Mouse (Mus musculus) kidney, postnatal 0 days (tissue): ENCODE measurements around the gene Adamtsl5. TPM values are rescaled to one million over a fixed set of nuclear protein-coding genes. Genes with fewer than 3 reads are reported as not detected.

Source experiments
- ATAC-seq: fragments of 200-750 bp; cut with Nextera tagmentation; replicated peaks from 2 replicates; pipeline ENCODE4 v1.8.0; 2017; ENCODE audit warnings: low read depth, moderate number of reproducible peaks, moderate TSS enrichment, moderate library complexity; ENCODE audit not compliant: low FRiP score
- DNase-seq: peaks from one replicate; pipeline ENCODE4 v3.0.0-alpha.2; 2016; ENCODE audit warnings: low spot score
- H3K27ac ChIP-seq: fragments of 300-500 bp; sonication (generic); 2 replicates; pipeline ENCODE4 v1.5.1; 2014; ENCODE audit warnings: mild to moderate bottlenecking
- H3K27me3 ChIP-seq: fragments of 300-500 bp; sonication (generic); 2 replicates; pipeline ENCODE4 v1.6.1; 2014; ENCODE audit warnings: low read length, mixed read lengths; ENCODE audit not compliant: insufficient read depth
- H3K36me3 ChIP-seq: fragments of 300-500 bp; sonication (generic); 2 replicates; pipeline ENCODE4 v1.6.1; 2014; ENCODE audit warnings: low read length, mixed read lengths; ENCODE audit not compliant: insufficient read depth
- H3K4me1 ChIP-seq: fragments of 300-500 bp; sonication (generic); replicated peaks from 2 replicates; pipeline ENCODE4 v1.6.1; 2014; ENCODE audit warnings: antibody characterized with exemption, low read length, mixed read lengths; ENCODE audit not compliant: insufficient read depth
- H3K4me2 ChIP-seq: fragments of 300-500 bp; sonication (generic); 2 replicates; pipeline ENCODE4 v1.6.1; 2014; ENCODE audit warnings: mild to moderate bottlenecking, low read length, moderate library complexity, mixed read lengths
- H3K4me3 ChIP-seq: fragments of 300-500 bp; sonication (generic); replicated peaks from 2 replicates; pipeline ENCODE4 v1.5.1; 2014; ENCODE audit warnings: low read depth, low read length
- H3K9ac ChIP-seq: fragments of 300-500 bp; sonication (generic); 2 replicates; pipeline ENCODE4 v1.6.1; 2014; ENCODE audit warnings: low read depth, low read length
- H3K9me3 ChIP-seq: fragments of 300-500 bp; sonication (generic); replicated peaks from 2 replicates; pipeline ENCODE4 v1.6.1; 2016; ENCODE audit warnings: low read length, inconsistent platforms, mixed read lengths
- CTCF ChIP-seq: IDR thresholded peaks from 2 replicates; pipeline ENCODE4 v1.5.1; 2016; ENCODE audit warnings: antibody characterized with exemption, low read depth, mild to moderate bottlenecking, moderate library complexity
- WGBS: fragments of 180-500 bp; shearing (Covaris S2); extraction: QIAGEN DNeasy Blood & Tissue Kit; methylation state at CpG from one replicate; pipeline ENCODE4 v1.1.7; 2014; 5-methylcytosine and 5-hydroxymethylcytosine counted together
- polyA plus RNA-seq: library from polyadenylated mRNA; unstranded; fragments of >200 nt; fragmentation: Nextera tagmentation; extraction: Ambion mirVana; gene quantifications from 2 replicates; pipeline ENCODE4 v1.2.1, GENCODE M21; 2015

The Adamtsl5 gene
- polyA plus RNA-seq, 1 experiment from 2014 or later, result 3.0 TPM

DNA sequence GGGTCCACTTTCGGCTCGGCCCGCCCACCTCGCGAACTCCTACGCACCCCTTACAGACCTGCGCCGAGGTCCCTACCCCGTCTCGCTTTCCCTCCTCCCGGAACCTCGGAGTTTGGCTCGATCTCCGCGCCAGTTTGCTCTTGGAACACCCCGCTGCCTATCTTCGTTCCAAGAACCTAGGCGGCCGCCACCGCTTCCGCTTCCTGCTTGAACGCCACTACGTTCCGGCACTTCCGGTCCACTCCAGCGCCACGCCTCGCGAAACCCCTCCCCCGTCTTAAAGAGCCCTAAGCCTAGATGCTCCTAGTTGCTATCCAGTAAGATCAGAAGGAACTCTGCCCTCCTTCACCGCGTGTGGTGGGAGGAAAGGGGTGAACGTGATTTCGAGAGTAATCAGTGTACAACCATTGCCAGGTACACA, 27.9 kb downstream of the Adamtsl5 start, which contains the start of gene 2310011J03Rik:
Gene 2310011J03Rik (minus strand): TSS at position 198 of the 421 bp plus-strand sequence.
- DNase-seq, result peak; percentile 98
- Histone ChIP-seq H3K4me1 (peaks cover 20% of the 10 kb centered on the region), H3K9ac (peak within 1 kb of the TSS; percentile 79), H3K36me3 (peaks cover 3% of the 10 kb centered on the region; the same call in 1 of the 2 replicates), H3K27me3 (peaks cover 14% of the 10 kb centered on the region; the same call in 1 of the 2 replicates), H3K9me3 (no peaks in the 10 kb centered on the region), H3K27ac (peak within 1 kb of the TSS; percentile 76), H3K4me2 (peak within 1 kb of the TSS; percentile 68), H3K4me3 (peak within 1 kb of the TSS; percentile 73)
- TF ChIP-seq CTCF, result no peak
- ATAC-seq, result peak; percentile 23
- WGBS, result under 1% methylated on average over 34 of the region's 34 CpGs

- no peak overlapping the region for H3K27ac ChIP-seq
- no peak overlapping the region for H3K4me2 ChIP-seq
- WGBS, result 34% methylated on average over 9 of the region's 10 CpGs
- ATAC-seq, result no peak
- H3K4me3 ChIP-seq, result no peak overlapping the region
- DNase-seq, result no peak
- H3K36me3 ChIP-seq, result peaks cover 3% of the 10 kb centered on the region; the same call in 1 of the 2 replicates
- H3K27me3 ChIP-seq, result peaks cover 26% of the 10 kb centered on the region; the same call in 1 of the 2 replicates
- no peaks in the 10 kb centered on the region for H3K9me3 ChIP-seq
- peaks cover 7% of the 10 kb centered on the region for H3K4me1 ChIP-seq
- no peak overlapping the region for H3K9ac ChIP-seq
- TF ChIP-seq CTCF, result no peak
These were observed 31.2 kb downstream of the Adamtsl5 start for GRCm38 (mm10) chr10:80317011-80317410.

DNA sequence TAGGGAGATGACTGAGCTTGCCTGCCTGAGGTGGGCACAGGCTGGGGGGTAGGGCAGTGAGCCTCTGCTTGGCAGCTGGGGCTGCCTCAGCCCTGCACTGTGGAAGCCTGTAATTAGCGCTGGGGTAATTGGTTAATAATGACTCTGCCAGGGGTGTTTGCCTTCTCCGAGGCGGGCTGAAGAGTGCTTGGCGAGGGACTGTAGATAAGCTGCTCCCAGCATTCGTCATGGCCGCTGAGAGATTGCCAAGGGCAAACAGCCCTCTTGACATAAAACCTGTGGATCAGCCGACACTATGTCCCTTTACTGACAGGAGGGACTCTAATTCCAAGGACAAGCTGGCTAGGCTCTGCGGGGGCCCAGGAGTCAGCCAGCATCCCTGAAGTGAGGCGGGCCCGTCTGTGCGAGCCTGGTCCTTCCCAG, 31.8 kb downstream of the Adamtsl5 start:
- peaks cover 7% of the 10 kb centered on the region for H3K4me1 ChIP-seq
- no peak overlapping the region for H3K4me3 ChIP-seq
- no peak overlapping the region for H3K4me2 ChIP-seq
- H3K9me3 ChIP-seq, result no peaks in the 10 kb centered on the region
- no peak overlapping the region for H3K27ac ChIP-seq
- ATAC-seq, result no peak
- H3K36me3 ChIP-seq, result peaks cover 3% of the 10 kb centered on the region; the same call in 1 of the 2 replicates
- no peak overlapping the region for H3K9ac ChIP-seq
- TF ChIP-seq CTCF, result no peak
- peaks cover 29% of the 10 kb centered on the region; the same call in 1 of the 2 replicates for H3K27me3 ChIP-seq
- WGBS, result 21% methylated on average over 11 of the region's 11 CpGs
- DNase-seq, result no peak

DNA sequence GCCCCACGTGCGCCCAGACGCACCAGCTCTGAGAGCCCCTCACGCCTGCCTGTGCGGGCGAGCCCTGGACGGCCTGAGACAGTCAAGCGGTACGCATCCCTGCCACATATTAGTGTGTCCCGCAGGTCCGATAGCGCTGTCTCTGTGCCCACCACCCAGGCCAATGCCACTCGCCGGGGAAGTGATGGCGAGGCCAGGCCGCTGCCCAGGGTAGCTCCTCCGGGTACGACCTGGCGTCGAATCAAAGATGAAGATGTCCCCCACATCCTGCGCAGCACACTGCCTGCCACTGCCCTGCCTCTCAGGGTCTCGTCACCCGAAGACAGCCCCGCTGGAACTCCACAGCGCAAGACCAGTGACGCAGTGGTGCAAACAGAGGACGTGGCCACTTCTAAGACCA, 32.9 kb downstream of the Adamtsl5 start:
- 43% methylated on average over 27 of the region's 27 CpGs for WGBS
- TF ChIP-seq CTCF, result no peak
- Histone ChIP-seq H3K4me2 (no peak overlapping the region), H3K9me3 (no peaks in the 10 kb centered on the region), H3K27ac (no peak overlapping the region), H3K4me1 (peaks cover 7% of the 10 kb centered on the region), H3K36me3 (peaks cover 3% of the 10 kb centered on the region; the same call in 1 of the 2 replicates), H3K9ac (no peak overlapping the region), H3K4me3 (no peak overlapping the region), H3K27me3 (peaks cover 30% of the 10 kb centered on the region; the same call in 1 of the 2 replicates)
- DNase-seq, result no peak
- no peak for ATAC-seq

GRCm38 (mm10) chr10:80314494-80315001, 33.7 kb downstream of the Adamtsl5 start:
- peaks cover 30% of the 10 kb centered on the region; the same call in 1 of the 2 replicates for H3K27me3 ChIP-seq

DNA sequence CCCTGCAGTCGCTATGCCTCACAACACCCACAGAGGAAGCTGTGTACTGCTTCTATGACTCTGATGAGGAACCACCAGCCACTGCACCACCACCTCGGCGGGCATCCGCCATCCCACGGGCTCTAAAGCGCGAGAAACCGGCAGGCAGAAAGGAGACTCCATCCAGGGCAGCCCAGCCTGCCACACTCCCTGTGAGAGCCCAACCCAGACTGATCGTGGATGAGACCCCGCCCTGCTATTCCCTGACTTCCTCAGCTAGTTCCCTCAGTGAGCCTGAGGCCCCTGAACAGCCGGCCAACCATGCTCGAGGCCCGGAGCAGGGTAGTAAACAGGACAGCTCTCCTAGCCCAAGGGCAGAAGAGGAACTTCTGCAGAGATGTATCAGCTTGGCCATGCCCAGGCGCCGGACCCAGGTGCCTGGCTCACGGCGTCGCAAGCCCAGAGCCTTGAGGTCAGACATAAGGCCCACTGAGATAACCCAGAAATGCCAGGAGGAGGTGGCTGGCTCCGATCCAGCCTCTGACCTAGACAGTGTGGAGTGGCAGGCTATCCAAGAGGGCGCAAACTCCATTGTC, 34.5 kb downstream of the Adamtsl5 start:
- Histone ChIP-seq H3K4me2 (no peak overlapping the region), H3K4me3 (no peak overlapping the region), H3K4me1 (no peaks in the 10 kb centered on the region), H3K9me3 (no peaks in the 10 kb centered on the region), H3K36me3 (peaks cover 3% of the 10 kb centered on the region; the same call in 1 of the 2 replicates), H3K9ac (no peak overlapping the region), H3K27me3 (peaks cover 30% of the 10 kb centered on the region; the same call in 1 of the 2 replicates), H3K27ac (no peak overlapping the region)
- TF ChIP-seq CTCF, result no peak
- 41% methylated on average over 20 of the region's 20 CpGs for WGBS
- no peak for DNase-seq
- ATAC-seq, result no peak

More at GRCm38 (mm10) chr10:80314494-80315001, 33.7 kb downstream of the Adamtsl5 start:
- no peak overlapping the region for H3K4me3 ChIP-seq
- WGBS, result 54% methylated on average over 16 of the region's 16 CpGs
- no peaks in the 10 kb centered on the region for H3K9me3 ChIP-seq
- peaks cover 3% of the 10 kb centered on the region; the same call in 1 of the 2 replicates for H3K36me3 ChIP-seq
- H3K4me1 ChIP-seq, result peaks cover 6% of the 10 kb centered on the region
- ATAC-seq (no peak), DNase-seq (no peak)
- TF ChIP-seq CTCF, result no peak
- H3K9ac ChIP-seq, result no peak overlapping the region
- no peak overlapping the region for H3K27ac ChIP-seq
- no peak overlapping the region for H3K4me2 ChIP-seq
